Mouse (Mus musculus): Measurements from ENCODE around the gene Rnf113a2. TPM values are rescaled to one million over a fixed set of nuclear protein-coding genes. Genes with fewer than 3 reads are reported as not detected.

The Rnf113a2 gene
- 23.3 and 24.1 TPM in 2 replicates for polyA plus RNA-seq (2016; fragmentation: Nextera tagmentation; extraction: Ambion mirVana)

DNA sequence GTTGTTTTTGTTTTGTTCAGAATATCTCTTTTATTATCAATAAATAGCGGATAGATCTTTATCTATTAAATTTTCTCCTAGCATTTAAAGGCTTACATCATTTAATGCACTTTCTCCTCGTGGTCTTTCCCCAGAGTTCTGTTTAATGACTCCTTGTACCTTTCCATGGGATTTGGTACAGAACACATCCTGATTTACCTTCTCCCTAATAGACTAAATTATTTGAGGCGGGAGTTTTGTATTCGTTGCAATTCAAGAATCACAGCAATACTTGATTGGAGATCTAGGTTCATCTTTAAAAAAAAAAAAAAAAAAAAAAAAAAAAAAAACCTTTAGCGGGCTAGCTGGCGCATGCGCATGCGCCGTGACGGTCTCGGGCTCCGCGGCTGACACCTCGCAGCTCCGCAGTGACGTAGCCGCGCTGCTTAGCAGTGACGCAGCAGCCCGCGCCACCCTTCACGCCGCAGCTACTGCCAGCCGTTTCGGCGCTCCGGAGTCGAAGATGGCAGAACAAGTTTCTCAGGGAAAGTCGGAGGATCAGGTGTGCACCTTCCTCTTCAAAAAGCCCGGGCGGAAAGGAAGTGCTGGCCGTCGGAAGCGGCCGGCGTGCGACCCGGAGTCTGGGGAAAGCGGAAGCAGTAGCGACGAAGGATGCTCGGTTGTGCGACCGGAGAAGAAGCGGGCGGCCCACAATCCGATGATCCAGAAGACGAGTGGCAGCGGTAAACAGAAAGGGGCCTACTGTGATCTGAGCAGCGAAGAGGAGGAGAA lies at the start of gene Rnf113a2:
TSS of gene Rnf113a2 (plus strand) at position 363 of the 771 bp plus-strand sequence.
- Histone ChIP-seq H3K9me3 (peaks cover 8% of the 10 kb centered on the region; the same call in 1 of the 2 replicates), H3K27ac (peak within 1 kb of the TSS; percentile 86), H3K4me1 (replicated peaks) (peaks cover 8% of the 10 kb centered on the region; the same call in 1 of the 2 replicates)

DNA sequence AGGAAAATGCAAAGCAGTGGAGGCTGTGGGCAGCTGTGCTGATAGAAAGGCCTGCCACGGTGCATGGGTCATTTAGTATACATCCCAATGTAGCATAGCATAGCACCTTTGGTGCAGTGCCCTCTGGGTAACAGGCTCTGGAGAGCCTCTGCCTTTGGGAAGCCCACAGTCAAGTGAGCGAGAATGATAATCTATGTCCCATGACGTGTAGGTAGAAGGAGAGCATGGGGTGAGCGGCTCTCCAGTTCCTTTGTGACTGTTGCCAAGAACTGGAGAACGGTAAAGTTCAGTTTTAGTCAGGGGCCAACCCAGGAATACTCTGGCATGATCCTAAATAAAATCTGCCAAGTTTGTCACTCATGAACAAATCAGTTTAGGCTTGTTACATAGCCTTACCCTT lies 45.3 kb upstream of the Rnf113a2 start:
- Histone ChIP-seq H3K4me3 (no peak overlapping the region), H3K36me3 (peaks cover 86% of the 10 kb centered on the region), H3K27me3 (ENCODE audit: insufficient read depth, poor library complexity, severe bottlenecking) (no peaks in the 10 kb centered on the region), H3K27ac (no peak overlapping the region), H3K4me1 (replicated peaks) (no peaks in the 10 kb centered on the region), H3K9me3 (no peaks in the 10 kb centered on the region)
- no peak for DNase-seq (ENCODE audit: low spot score)
- 90% methylated on average over 5 of the region's 5 CpGs for WGBS

More for the DNA sequence above, at the start of gene Rnf113a2:
- H3K4me3 ChIP-seq, result peak within 1 kb of the TSS; percentile 62
- peak; percentile 82 for DNase-seq (ENCODE audit: low spot score)
- peaks cover 5% of the 10 kb centered on the region; the same call in 1 of the 2 replicates for H3K27me3 ChIP-seq (ENCODE audit: insufficient read depth, poor library complexity, severe bottlenecking)
- H3K36me3 ChIP-seq, result peaks cover 5% of the 10 kb centered on the region; the same call in 1 of the 2 replicates
- WGBS, result 4% methylated on average over 50 of the region's 50 CpGs

DNA sequence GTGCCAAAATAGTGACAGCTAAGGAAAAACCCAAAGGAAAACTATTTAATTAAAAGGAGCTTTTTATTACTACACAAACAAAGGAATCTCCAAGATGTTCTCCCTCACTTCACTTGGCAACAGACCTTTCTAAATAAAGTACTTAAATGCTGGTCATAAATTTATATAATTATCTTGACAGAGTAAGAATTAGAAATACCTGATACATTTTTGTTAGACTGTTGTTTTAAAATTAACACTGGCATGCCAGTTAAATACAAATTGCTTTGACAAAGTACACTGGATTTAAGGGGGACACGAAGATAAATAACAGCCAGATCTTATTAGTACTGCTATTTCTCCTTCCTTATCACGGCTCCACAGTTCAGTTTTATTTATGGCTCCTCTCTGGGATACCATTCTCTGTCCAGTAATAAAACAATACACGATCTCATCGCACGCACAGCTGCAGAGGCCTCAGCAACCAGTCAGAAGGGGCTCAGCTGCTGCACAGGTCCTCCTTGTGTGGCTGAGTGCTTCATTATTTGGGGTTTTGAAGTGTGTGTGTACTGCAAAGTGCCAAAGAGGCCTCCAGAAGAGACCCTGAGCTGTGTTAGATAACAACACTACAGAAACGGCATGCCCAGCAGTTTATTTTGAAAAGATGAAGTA lies 43.0 kb upstream of the Rnf113a2 start:
- no peaks in the 10 kb centered on the region for H3K27me3 ChIP-seq (ENCODE audit: insufficient read depth, poor library complexity, severe bottlenecking)
- no peak overlapping the region for H3K27ac ChIP-seq
- 88% methylated on average over 6 of the region's 6 CpGs for WGBS
- H3K4me1 ChIP-seq (replicated peaks), result no peaks in the 10 kb centered on the region
- no peaks in the 10 kb centered on the region for H3K9me3 ChIP-seq
- no peak overlapping the region for H3K4me3 ChIP-seq
- DNase-seq (ENCODE audit: low spot score), result no peak
- peaks cover 63% of the 10 kb centered on the region for H3K36me3 ChIP-seq

GRCm38 (mm10) chr12:84382369-84382768 lies 34.6 kb upstream of the Rnf113a2 start:
- no peak for DNase-seq (ENCODE audit: low spot score)
- H3K9me3 ChIP-seq, result no peaks in the 10 kb centered on the region
- WGBS, result 83% methylated on average over 4 of the region's 4 CpGs
- H3K27me3 ChIP-seq (ENCODE audit: insufficient read depth, poor library complexity, severe bottlenecking), result no peaks in the 10 kb centered on the region
- no peak overlapping the region for H3K4me3 ChIP-seq
- no peaks in the 10 kb centered on the region for H3K36me3 ChIP-seq
- H3K27ac ChIP-seq, result no peak overlapping the region
- no peaks in the 10 kb centered on the region for H3K4me1 ChIP-seq (replicated peaks)

- no peaks in the 10 kb centered on the region for H3K27me3 ChIP-seq (ENCODE audit: insufficient read depth, poor library complexity, severe bottlenecking)
- H3K27ac ChIP-seq, result no peak overlapping the region
- H3K9me3 ChIP-seq, result no peaks in the 10 kb centered on the region
- no peaks in the 10 kb centered on the region for H3K4me1 ChIP-seq (replicated peaks)
- 87% methylated on average over 5 of the region's 5 CpGs for WGBS
- DNase-seq (ENCODE audit: low spot score), result no peak
- H3K4me3 ChIP-seq, result no peak overlapping the region
- H3K36me3 ChIP-seq, result no peaks in the 10 kb centered on the region
These were observed 32.3 kb upstream of the Rnf113a2 start for GRCm38 (mm10) chr12:84384644-84385081.

DNA sequence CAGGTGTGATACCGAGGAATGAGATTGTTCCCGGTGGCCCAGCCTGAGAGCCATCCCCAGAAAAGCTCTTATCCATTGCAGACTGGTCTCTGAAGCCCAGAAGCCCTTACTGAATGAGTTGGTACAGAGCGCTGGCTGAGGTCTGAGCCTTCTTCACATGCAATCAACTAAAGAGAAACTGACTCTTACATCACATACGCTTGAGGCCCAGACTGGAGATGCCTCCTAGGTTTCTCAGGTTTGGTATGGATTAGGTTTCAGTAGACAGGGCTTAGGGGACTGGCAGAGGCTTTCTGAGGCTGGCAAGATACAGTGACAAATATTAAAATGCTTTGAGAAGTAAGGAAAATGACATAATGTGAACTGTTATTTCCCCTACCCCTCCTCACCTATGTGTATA lies 31.6 kb upstream of the Rnf113a2 start:
- Histone ChIP-seq H3K9me3 (no peaks in the 10 kb centered on the region), H3K27ac (no peak overlapping the region), H3K27me3 (ENCODE audit: insufficient read depth, poor library complexity, severe bottlenecking) (no peaks in the 10 kb centered on the region), H3K4me1 (replicated peaks) (no peaks in the 10 kb centered on the region), H3K36me3 (no peaks in the 10 kb centered on the region), H3K4me3 (no peak overlapping the region)
- DNase-seq (ENCODE audit: low spot score), result no peak
- 90% methylated on average over 4 of the region's 4 CpGs for WGBS

DNA sequence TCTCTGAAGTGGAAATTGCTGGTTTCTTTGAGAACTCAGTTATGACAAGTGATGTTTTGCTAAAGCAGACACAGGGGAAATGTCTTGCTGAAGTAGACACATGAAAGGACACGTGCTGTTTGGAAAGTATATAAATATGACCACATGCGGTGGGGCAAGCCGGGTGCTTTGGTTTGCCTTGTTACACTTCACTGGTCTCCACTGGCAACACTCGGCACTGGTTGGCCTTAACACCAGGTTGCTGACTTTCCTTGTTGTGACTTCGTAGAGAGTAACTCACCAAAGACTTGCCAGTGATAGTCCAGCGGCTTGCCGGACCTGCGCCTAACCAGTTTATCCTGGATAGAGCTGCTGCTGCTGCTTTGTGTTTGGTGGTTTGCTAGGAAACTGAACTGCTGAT lies 28.9 kb upstream of the Rnf113a2 start:
- no peak for DNase-seq (ENCODE audit: low spot score)
- Histone ChIP-seq H3K9me3 (no peaks in the 10 kb centered on the region), H3K4me3 (no peak overlapping the region), H3K36me3 (no peaks in the 10 kb centered on the region), H3K27ac (no peak overlapping the region), H3K27me3 (ENCODE audit: insufficient read depth, poor library complexity, severe bottlenecking) (no peaks in the 10 kb centered on the region), H3K4me1 (replicated peaks) (no peaks in the 10 kb centered on the region)
- 84% methylated on average over 8 of the region's 8 CpGs for WGBS

DNA sequence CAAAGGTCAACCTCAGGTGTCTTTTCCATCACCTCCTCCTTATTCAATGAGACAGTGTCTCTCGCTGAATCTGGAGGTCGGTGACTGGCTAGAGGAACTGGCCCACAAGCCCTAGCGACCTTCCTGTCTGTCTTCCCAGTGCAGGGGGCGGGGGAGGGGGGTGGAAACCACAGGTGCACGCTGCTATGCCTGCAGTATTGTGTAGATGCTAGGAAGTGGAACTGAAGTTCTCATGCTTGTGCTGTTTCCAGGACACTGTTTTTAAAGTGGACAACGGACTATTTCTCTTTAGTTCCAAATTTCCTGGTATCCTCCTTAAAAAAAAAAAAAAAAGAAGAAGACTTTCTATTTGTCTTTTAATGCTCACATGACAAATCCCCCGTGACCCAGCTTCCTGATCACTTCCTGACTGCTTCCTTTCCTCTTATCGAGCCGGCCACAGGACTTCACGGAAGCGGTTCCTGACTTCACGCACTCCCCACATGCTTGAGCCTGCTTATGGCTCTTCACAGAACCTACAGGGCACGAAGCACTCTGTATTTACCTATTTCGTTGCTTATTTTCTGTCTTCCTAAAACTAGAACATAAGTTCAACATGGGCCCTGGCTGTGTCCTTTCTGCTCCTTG lies 28.1 kb upstream of the Rnf113a2 start:
- Histone ChIP-seq H3K4me1 (replicated peaks) (no peaks in the 10 kb centered on the region), H3K4me3 (no peak overlapping the region), H3K9me3 (no peaks in the 10 kb centered on the region), H3K36me3 (no peaks in the 10 kb centered on the region), H3K27me3 (ENCODE audit: insufficient read depth, poor library complexity, severe bottlenecking) (no peaks in the 10 kb centered on the region), H3K27ac (no peak overlapping the region)
- no peak for DNase-seq (ENCODE audit: low spot score)
- 73% methylated on average over 14 of the region's 14 CpGs for WGBS

DNA sequence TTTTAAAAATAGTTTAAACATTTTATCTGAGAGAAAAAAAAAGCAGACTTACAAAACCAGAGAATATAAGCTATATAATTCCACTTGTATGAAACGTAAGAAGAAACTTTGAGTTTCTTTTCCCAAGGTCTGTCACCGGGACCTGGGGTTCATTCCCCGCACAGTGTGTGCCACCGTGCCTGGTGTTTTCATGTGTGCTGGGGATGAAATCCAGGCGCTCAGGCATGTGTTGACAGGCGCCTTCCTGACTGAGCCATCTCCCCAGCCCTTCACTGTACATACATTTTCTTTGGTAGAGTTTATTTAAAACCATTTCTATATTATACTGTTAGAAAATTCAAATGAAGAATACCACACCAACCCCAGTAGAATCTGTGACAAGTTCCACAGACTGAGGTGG lies 26.7 kb upstream of the Rnf113a2 start:
- Histone ChIP-seq H3K27me3 (ENCODE audit: insufficient read depth, poor library complexity, severe bottlenecking) (no peaks in the 10 kb centered on the region), H3K36me3 (no peaks in the 10 kb centered on the region), H3K4me1 (replicated peaks) (no peaks in the 10 kb centered on the region), H3K9me3 (no peaks in the 10 kb centered on the region), H3K4me3 (no peak overlapping the region), H3K27ac (no peak overlapping the region)
- no peak for DNase-seq (ENCODE audit: low spot score)
- 90% methylated on average over 6 of the region's 6 CpGs for WGBS

GRCm38 (mm10) chr12:84392681-84393080 lies 24.3 kb upstream of the Rnf113a2 start:
- no peaks in the 10 kb centered on the region for H3K4me1 ChIP-seq (replicated peaks)
- 95% methylated on average over 4 of the region's 4 CpGs for WGBS

GRCm38 (mm10) chr12:84393847-84394246 lies 23.1 kb upstream of the Rnf113a2 start:
- DNase-seq (ENCODE audit: low spot score), result no peak
- H3K27ac ChIP-seq, result no peak overlapping the region
- H3K4me1 ChIP-seq (replicated peaks), result no peaks in the 10 kb centered on the region
- H3K27me3 ChIP-seq (ENCODE audit: insufficient read depth, poor library complexity, severe bottlenecking), result no peaks in the 10 kb centered on the region
- 94% methylated on average over 5 of the region's 5 CpGs for WGBS
- no peak overlapping the region for H3K4me3 ChIP-seq
- no peaks in the 10 kb centered on the region for H3K9me3 ChIP-seq
- H3K36me3 ChIP-seq, result no peaks in the 10 kb centered on the region

More at GRCm38 (mm10) chr12:84392681-84393080, 24.3 kb upstream of the Rnf113a2 start:
- no peak for DNase-seq (ENCODE audit: low spot score)
- Histone ChIP-seq H3K4me3 (no peak overlapping the region), H3K36me3 (no peaks in the 10 kb centered on the region), H3K27ac (no peak overlapping the region), H3K27me3 (ENCODE audit: insufficient read depth, poor library complexity, severe bottlenecking) (no peaks in the 10 kb centered on the region), H3K9me3 (no peaks in the 10 kb centered on the region)

- H3K27ac ChIP-seq, result no peak overlapping the region
- no peaks in the 10 kb centered on the region for H3K9me3 ChIP-seq
- 90% methylated on average over 14 of the region's 14 CpGs for WGBS
- no peaks in the 10 kb centered on the region for H3K4me1 ChIP-seq (replicated peaks)
- no peaks in the 10 kb centered on the region for H3K36me3 ChIP-seq
- H3K4me3 ChIP-seq, result no peak overlapping the region
- no peaks in the 10 kb centered on the region for H3K27me3 ChIP-seq (ENCODE audit: insufficient read depth, poor library complexity, severe bottlenecking)
- no peak for DNase-seq (ENCODE audit: low spot score)
These were observed 19.9 kb upstream of the Rnf113a2 start for GRCm38 (mm10) chr12:84396947-84397679.
